ENCODE assay signal across 8 mouse cellular contexts in genomic region chr16:64852891-64853290, GRCm38 (mm10). TPM values are rescaled to one million over a fixed set of nuclear protein-coding genes. Genes with fewer than 3 reads are reported as not detected.
DNase-seq lines count a peak whose midpoint lies in the region; ATAC-seq and TF ChIP-seq lines count a peak whose summit lies in the region.

No protein-coding gene starts in this region.

- no peak for TF ChIP-seq POLR2A in olfactory bulb, adult 2 months (IDR thresholded peaks at IDR 0.05; ENCODE audit: insufficient read depth, low read depth, low read length)

- H3K27me3 ChIP-seq in lung, embryonic 14.5 days (ENCODE audit: insufficient read depth, low read length): no peaks in the 10 kb centered on the region
- H3K27me3 ChIP-seq in embryonic facial prominence, embryonic 14.5 days (replicated peaks; ENCODE audit: control insufficient read depth, insufficient read depth, low read length): no peaks in the 10 kb centered on the region
- H3K27me3 ChIP-seq in limb, embryonic 11.5 days (ENCODE audit: control insufficient read depth, insufficient read depth, low read length): no peaks in the 10 kb centered on the region

- peak overlapping the region; percentile 94 for H3K4me3 ChIP-seq in lung, embryonic 14.5 days (ENCODE audit: low read depth, low read length)
- peak overlapping the region; percentile 95 for H3K4me3 ChIP-seq in embryonic facial prominence, embryonic 14.5 days (ENCODE audit: low read depth, low read length)
- peak overlapping the region; percentile 95 for H3K4me3 ChIP-seq in limb, embryonic 11.5 days (ENCODE audit: low read depth, low read length)
- H3K4me3 ChIP-seq in olfactory bulb, adult 2 months (ENCODE audit: insufficient read depth, low read depth, low read length): peak overlapping the region; percentile 78

- DNase-seq in lung, embryonic 14.5 days: no peak
- DNase-seq in lung, postnatal 4 days: no peak
- DNase-seq in embryonic facial prominence, embryonic 14.5 days (ENCODE audit: low spot score): no peak
- no peak for DNase-seq in limb, embryonic 11.5 days (ENCODE audit: low spot score)
- DNase-seq in adrenal gland, adult (ENCODE audit: inconsistent age in 2 of 2, low spot score in 1 of 2): no peak
- DNase-seq in left cerebral cortex, postnatal 36 days (ENCODE audit: low spot score in 2 of 2): no peak
- DNase-seq in right cerebral cortex, postnatal 10 days (ENCODE audit: low spot score in 2 of 2): no peak

- H3K36me3 ChIP-seq in lung, embryonic 14.5 days (ENCODE audit: insufficient read depth): peaks cover 37% of the 10 kb centered on the region
- peaks cover 37% of the 10 kb centered on the region for H3K36me3 ChIP-seq in embryonic facial prominence, embryonic 14.5 days (ENCODE audit: control insufficient read depth, insufficient read depth, low read length)
- H3K36me3 ChIP-seq in limb, embryonic 11.5 days (ENCODE audit: control insufficient read depth, insufficient read depth, low read length): peaks cover 10% of the 10 kb centered on the region

- H3K4me2 ChIP-seq in lung, embryonic 14.5 days: peak overlapping the region; percentile 75
- H3K4me2 ChIP-seq in embryonic facial prominence, embryonic 14.5 days (ENCODE audit: low read depth, low read length): peak overlapping the region; percentile 60
- H3K4me2 ChIP-seq in limb, embryonic 11.5 days (ENCODE audit: low read depth, severe bottlenecking): peak overlapping the region; percentile 87

- H3K4me1 ChIP-seq in lung, embryonic 14.5 days (ENCODE audit: insufficient read depth): 0 out of 2 replicates have a peak, but pooled peaks cover 2% of the 10 kb centered on the region
- peaks cover 18% of the 10 kb centered on the region for H3K4me1 ChIP-seq in embryonic facial prominence, embryonic 14.5 days (ENCODE audit: control insufficient read depth, insufficient read depth, low read length)
- 0 out of 2 replicates have a peak, but pooled peaks cover 3% of the 10 kb centered on the region for H3K4me1 ChIP-seq in limb, embryonic 11.5 days (ENCODE audit: control insufficient read depth, insufficient read depth, low read length)
- H3K4me1 ChIP-seq in olfactory bulb, adult 2 months (ENCODE audit: control insufficient read depth, insufficient read depth, low read length): peaks cover 2% of the 10 kb centered on the region; the same call in 1 of the 2 replicates

- TF ChIP-seq CTCF in lung, embryonic 14.5 days (IDR thresholded peaks at IDR 0.05; ENCODE audit: low read depth): no peak
- TF ChIP-seq CTCF in olfactory bulb, adult 2 months (IDR thresholded peaks at IDR 0.05; ENCODE audit: insufficient read depth, low read depth, low read length): no peak

- ATAC-seq in lung, embryonic 14.5 days (ENCODE audit: insufficient read depth): no peak
- no peak for ATAC-seq in embryonic facial prominence, embryonic 14.5 days (ENCODE audit: low read depth)
- no peak for ATAC-seq in limb, embryonic 11.5 days (ENCODE audit: insufficient number of reproducible peaks, low FRiP score, low TSS enrichment, low read depth)

- intact Hi-C loops in left cerebral cortex, postnatal 36 days (cut with DNase I): loop anchor here (5.0 kb wide), 1 partner anchor 96 kb away; no protein-coding TSS in a partner anchor

- peak overlapping the region; percentile 97 for H3K27ac ChIP-seq in lung, embryonic 14.5 days (ENCODE audit: low read depth)
- peak overlapping the region; percentile 97 for H3K27ac ChIP-seq in embryonic facial prominence, embryonic 14.5 days (replicated peaks; ENCODE audit: low read depth, low read length)
- peak overlapping the region; percentile 96; the same call in 1 of the 2 replicates for H3K27ac ChIP-seq in limb, embryonic 11.5 days (replicated peaks; ENCODE audit: low read depth, low read length)
- peak overlapping the region; percentile 31; the same call in 1 of the 2 replicates for H3K27ac ChIP-seq in olfactory bulb, adult 2 months (ENCODE audit: insufficient read depth, low read depth, low read length)

- peak overlapping the region; percentile 87 for H3K9ac ChIP-seq in lung, embryonic 14.5 days
- peak overlapping the region; percentile 95 for H3K9ac ChIP-seq in embryonic facial prominence, embryonic 14.5 days (ENCODE audit: low read depth, low read length)
- H3K9ac ChIP-seq in limb, embryonic 11.5 days (ENCODE audit: low read length): peak overlapping the region; percentile 92

- H3K9me3 ChIP-seq in lung, embryonic 14.5 days (ENCODE audit: low read depth, low read length): no peaks in the 10 kb centered on the region
- H3K9me3 ChIP-seq in embryonic facial prominence, embryonic 14.5 days (ENCODE audit: control insufficient read depth, low read length): 0 out of 2 replicates have a peak, but pooled peaks cover 3% of the 10 kb centered on the region
- no peaks in the 10 kb centered on the region for H3K9me3 ChIP-seq in limb, embryonic 11.5 days (ENCODE audit: control insufficient read depth, low read length)

- WGBS in lung, embryonic 14.5 days: 4% methylated on average over 14 of the region's 14 CpGs
- WGBS in embryonic facial prominence, embryonic 14.5 days: 4% methylated on average over 14 of the region's 14 CpGs
- 10% methylated on average over 14 of the region's 14 CpGs for WGBS in limb, embryonic 11.5 days
- WGBS in olfactory bulb, adult 2 months: 3% methylated on average over 14 of the region's 14 CpGs

RNA-seq across cellular contexts. Expression of gene Cggbp1, which starts 1.1 kb away (rescaled TPM):
- 114 TPM in 2 replicates for polyA plus RNA-seq in lung, embryonic 14.5 days (2014; fragmentation: Nextera tagmentation; extraction: Ambion mirVana)
- 91.3 and 94.2 TPM in 2 replicates for polyA plus RNA-seq in embryonic facial prominence, embryonic 14.5 days (2014; fragmentation: Nextera tagmentation; extraction: Ambion mirVana)
- polyA plus RNA-seq in limb, embryonic 11.5 days (2014; fragmentation: Nextera tagmentation; extraction: Ambion mirVana): 119 and 120 TPM in 2 replicates
- polyA plus RNA-seq in olfactory bulb, adult 2 months (2012; ENCODE audit: insufficient read depth, insufficient read length, low replicate concordance, missing spikeins): not detected in 2 replicates
- 10 to 100 TPM; 58.2 to 59.4 TPM for total RNA-seq in left cerebral cortex, postnatal 36 days (2021)

RNA-seq across cellular contexts. Expression of gene Zfp654, which starts 1.4 kb away (rescaled TPM):
- 7.5 and 8.0 TPM in 2 replicates for polyA plus RNA-seq in lung, embryonic 14.5 days (2014; fragmentation: Nextera tagmentation; extraction: Ambion mirVana)
- 7.2 and 7.7 TPM in 2 replicates for polyA plus RNA-seq in embryonic facial prominence, embryonic 14.5 days (2014; fragmentation: Nextera tagmentation; extraction: Ambion mirVana)
- polyA plus RNA-seq in limb, embryonic 11.5 days (2014; fragmentation: Nextera tagmentation; extraction: Ambion mirVana): 7.9 and 9.4 TPM in 2 replicates
- polyA plus RNA-seq in olfactory bulb, adult 2 months (2012; ENCODE audit: insufficient read depth, insufficient read length, low replicate concordance, missing spikeins): 48.4 TPM in 1 of 2 replicates, not detected in the other
- 10 to 100 TPM; 16.0 to 17.4 TPM for total RNA-seq in left cerebral cortex, postnatal 36 days (2021)

Comparison
In these comparisons a context has a peak if more than half of its experiments do, and no peak if none do; other contexts are left out.
1. H3K27ac ChIP-seq: peak in every context shown above with its lines; median percentile 97 in lung, embryonic 14.5 days; 97 in embryonic facial prominence, embryonic 14.5 days; 96 in limb, embryonic 11.5 days; 31 in olfactory bulb, adult 2 months.